Mouse (Mus musculus) embryonic fibroblast, embryonic 13.5 days (primary cell): ENCODE data around the gene Tmem274. TPM values are rescaled to one million over a fixed set of nuclear protein-coding genes. Genes with fewer than 3 reads are reported as not detected.
A peak's percentile ranks its signal among the peaks of the same experiment; 100 is the strongest.
"Not testable (repeated sequence)": the region's sequence is repeated elsewhere in the genome, so short reads cannot be mapped to it uniquely, and the experiment has no call there.

Experiments used
- H3K27ac ChIP-seq: 2 replicates; pipeline ENCODE4 v1.5.1; 2012; ENCODE audit warnings: low read length, control low read depth, inconsistent platforms; ENCODE audit not compliant: insufficient read depth
- H3K4me1 ChIP-seq: 2 replicates; pipeline ENCODE4 v1.6.1; 2011; ENCODE audit warnings: low read length; ENCODE audit not compliant: control insufficient read depth, insufficient read depth
- H3K4me3 ChIP-seq: 2 replicates; pipeline ENCODE4 v1.5.1; 2011; ENCODE audit warnings: mild to moderate bottlenecking, control low read depth, low read length; ENCODE audit not compliant: insufficient read depth
- CTCF ChIP-seq: IDR thresholded peaks from 2 replicates; pipeline ENCODE4 v1.5.1; 2011; ENCODE audit warnings: mild to moderate bottlenecking, control low read depth, low read length, moderate library complexity, borderline replicate concordance; ENCODE audit not compliant: insufficient read depth
- POLR2A ChIP-seq: IDR thresholded peaks from 2 replicates; pipeline ENCODE4 v1.6.1; 2011; ENCODE audit warnings: low read depth, mild to moderate bottlenecking, control low read depth, low read length, moderate library complexity
- polyA plus RNA-seq: library from polyadenylated mRNA; stranded (reverse); fragments of >200 nt; gene quantifications from 2 replicates; pipeline ENCODE4 v1.2.4, GENCODE M21; 2011; ENCODE audit warnings: low read depth; ENCODE audit not compliant: missing spikeins, insufficient read length

Tmem274 gene
- polyA plus RNA-seq, result not detected in 2 replicates

GRCm38 (mm10) chr4:149477078-149477477 is at the start of gene Tmem274:
Gene Tmem274, plus strand, starts transcription at chr4:149477378.
- Histone ChIP-seq H3K27ac (no peak within 1 kb of the TSS), H3K4me3 (no peak within 1 kb of the TSS), H3K4me1 (no peaks in the 10 kb centered on the region)
- TF ChIP-seq POLR2A, result no peak

GRCm38 (mm10) chr4:149429592-149429991 is 47.6 kb upstream of the Tmem274 start:
- Histone ChIP-seq H3K4me3 (no peak overlapping the region), H3K4me1 (no peaks in the 10 kb centered on the region), H3K27ac (no peak overlapping the region)
- TF ChIP-seq POLR2A (no peak), CTCF (no peak)

- H3K27ac ChIP-seq, H3K4me3 ChIP-seq, H3K4me1 ChIP-seq: not testable (repeated sequence)
These were observed 45.3 kb upstream of the Tmem274 start for GRCm38 (mm10) chr4:149431887-149432286.

GRCm38 (mm10) chr4:149440576-149440975 is 36.6 kb upstream of the Tmem274 start:
- Histone ChIP-seq H3K4me3 (no peak overlapping the region), H3K27ac (no peak overlapping the region), H3K4me1 (peaks cover 5% of the 10 kb centered on the region)
- TF ChIP-seq POLR2A (no peak), CTCF (no peak)

- TF ChIP-seq POLR2A (no peak), CTCF (no peak)
- H3K4me3 ChIP-seq, result no peak overlapping the region
- H3K27ac ChIP-seq, result peak overlapping the region; percentile 59
- peaks cover 5% of the 10 kb centered on the region for H3K4me1 ChIP-seq
These were observed 34.7 kb upstream of the Tmem274 start for GRCm38 (mm10) chr4:149442436-149442835.

GRCm38 (mm10) chr4:149444465-149444864 is 32.7 kb upstream of the Tmem274 start:
- TF ChIP-seq CTCF (no peak), POLR2A (no peak)
- H3K4me1 ChIP-seq, result peaks cover 5% of the 10 kb centered on the region
- no peak overlapping the region for H3K4me3 ChIP-seq
- no peak overlapping the region for H3K27ac ChIP-seq

- no peak overlapping the region for H3K4me3 ChIP-seq
These were observed 32.0 kb upstream of the Tmem274 start for GRCm38 (mm10) chr4:149444964-149445701.

GRCm38 (mm10) chr4:149445868-149446267 is 31.3 kb upstream of the Tmem274 start:
- H3K4me1 ChIP-seq, result peaks cover 5% of the 10 kb centered on the region
- peak overlapping the region; percentile 13; the same call in 1 of the 2 replicates for H3K27ac ChIP-seq
- no peak for TF ChIP-seq CTCF
- no peak for TF ChIP-seq POLR2A
- no peak overlapping the region for H3K4me3 ChIP-seq

More at GRCm38 (mm10) chr4:149444964-149445701, 32.0 kb upstream of the Tmem274 start:
- peak overlapping the region; percentile 80 for H3K27ac ChIP-seq
- TF ChIP-seq POLR2A (peak; percentile 82), CTCF (peak; percentile 91)
- H3K4me1 ChIP-seq, result peaks cover 5% of the 10 kb centered on the region

- peaks cover 5% of the 10 kb centered on the region for H3K4me1 ChIP-seq
- TF ChIP-seq CTCF (no peak), POLR2A (no peak)
- no peak overlapping the region for H3K4me3 ChIP-seq
- H3K27ac ChIP-seq, result no peak overlapping the region
These were observed 30.9 kb upstream of the Tmem274 start for GRCm38 (mm10) chr4:149446309-149446708.

GRCm38 (mm10) chr4:149450636-149451035 is 26.5 kb upstream of the Tmem274 start:
- H3K4me1 ChIP-seq, result no peaks in the 10 kb centered on the region
- H3K27ac ChIP-seq, result no peak overlapping the region
- no peak for TF ChIP-seq CTCF
- TF ChIP-seq POLR2A, result no peak
- H3K4me3 ChIP-seq, result no peak overlapping the region

GRCm38 (mm10) chr4:149453656-149454055 is 23.5 kb upstream of the Tmem274 start:
- peak; percentile 25; the same call in 1 of the 2 replicates for TF ChIP-seq CTCF
- TF ChIP-seq POLR2A, result no peak
- no peaks in the 10 kb centered on the region for H3K4me1 ChIP-seq
- H3K27ac ChIP-seq, result no peak overlapping the region
- no peak overlapping the region for H3K4me3 ChIP-seq
